Mouse (Mus musculus) CD4-positive, CD25-positive, alpha-beta regulatory T cell, adult 4 months (primary cell): ENCODE measurements around the gene Grhl1. TPM values are rescaled to one million over a fixed set of nuclear protein-coding genes. Genes with fewer than 3 reads are reported as not detected.
"Not testable (repeated sequence)": the region's sequence is repeated elsewhere in the genome, so short reads cannot be mapped to it uniquely, and the experiment has no call there.

Experiments
- ATAC-seq: one replicate; pipeline ENCODE4 v1.8.0; 2017
- polyA plus RNA-seq, 2 experiments: library from polyadenylated mRNA; unstranded; fragments of 100-300 nt; shearing (Covaris generic); gene quantifications; one replicate each; pipeline ENCODE4 v1.2.1; 2017

Gene Grhl1
- polyA plus RNA-seq, 2 experiments from 2014 or later: 2.9 to 3.1 TPM

GRCm38 (mm10) chr12:24592956-24593672 lies 21.0 kb downstream of the Grhl1 start:
- peak; percentile 85 for ATAC-seq

GRCm38 (mm10) chr12:24597376-24597775 lies 25.3 kb downstream of the Grhl1 start:
- no peak for ATAC-seq

GRCm38 (mm10) chr12:24599366-24599895 lies 27.3 kb downstream of the Grhl1 start:
- ATAC-seq: no peak

- peak; percentile 66 for ATAC-seq
Measured at GRCm38 (mm10) chr12:24600074-24600473, 28.0 kb downstream of the Grhl1 start.

- ATAC-seq: peak; percentile 83
Measured at GRCm38 (mm10) chr12:24600806-24601205, 28.7 kb downstream of the Grhl1 start.

- ATAC-seq: no peak
Measured at GRCm38 (mm10) chr12:24603266-24603665, 31.2 kb downstream of the Grhl1 start.

- ATAC-seq: no peak
Measured at GRCm38 (mm10) chr12:24606166-24606565, 34.1 kb downstream of the Grhl1 start.

GRCm38 (mm10) chr12:24612591-24612990 lies 40.5 kb downstream of the Grhl1 start:
- no peak for ATAC-seq

- no peak for ATAC-seq
Measured at GRCm38 (mm10) chr12:24614452-24615075, 42.5 kb downstream of the Grhl1 start.

- no peak for ATAC-seq
Measured at GRCm38 (mm10) chr12:24615140-24615539, 43.1 kb downstream of the Grhl1 start.

- no peak for ATAC-seq
Measured at GRCm38 (mm10) chr12:24619436-24619835, 47.4 kb downstream of the Grhl1 start.

- ATAC-seq: no peak
Measured at GRCm38 (mm10) chr12:24623486-24624251, 51.6 kb downstream of the Grhl1 start.

- ATAC-seq: no peak
Measured at GRCm38 (mm10) chr12:24626401-24626800, 54.3 kb downstream of the Grhl1 start.

GRCm38 (mm10) chr12:24627215-24627614 lies 55.1 kb downstream of the Grhl1 start:
- ATAC-seq: no peak

- peak; percentile 56 for ATAC-seq
Measured at GRCm38 (mm10) chr12:24630220-24630619, 58.1 kb downstream of the Grhl1 start.

- ATAC-seq: no peak
Measured at GRCm38 (mm10) chr12:24632404-24632803, 60.3 kb downstream of the Grhl1 start.

GRCm38 (mm10) chr12:24633753-24634191 lies 61.7 kb downstream of the Grhl1 start:
- ATAC-seq: peak; percentile 76

- peak; percentile 8 for ATAC-seq
Measured at GRCm38 (mm10) chr12:24634212-24634611, 62.1 kb downstream of the Grhl1 start.

- no peak for ATAC-seq
Measured at GRCm38 (mm10) chr12:24634648-24635047, 62.6 kb downstream of the Grhl1 start.

GRCm38 (mm10) chr12:24638787-24639186 lies 66.7 kb downstream of the Grhl1 start:
- ATAC-seq: not testable (repeated sequence)

- ATAC-seq: no peak
Measured at GRCm38 (mm10) chr12:24642370-24642802, 70.3 kb downstream of the Grhl1 start.

- no peak for ATAC-seq
Measured at GRCm38 (mm10) chr12:24644125-24644571, 72.1 kb downstream of the Grhl1 start.

- no peak for ATAC-seq
Measured at GRCm38 (mm10) chr12:24645901-24646300, 73.8 kb downstream of the Grhl1 start.
